Mouse (Mus musculus): Measurements from ENCODE around the gene Klhl13. TPM values are rescaled to one million over a fixed set of nuclear protein-coding genes. Genes with fewer than 3 reads are reported as not detected.

The Klhl13 gene
- polyA plus RNA-seq, 1 experiment from 2014 or later: 6.5 TPM

GRCm38 (mm10) chrX:23284530-23285441, 80.1 kb downstream of the Klhl13 start:
- Histone ChIP-seq H3K4me2 (no peak overlapping the region), H3K4me3 (replicated peaks) (no peak overlapping the region), H3K9me3 (replicated peaks) (no peaks in the 10 kb centered on the region), H3K4me1 (replicated peaks) (no peaks in the 10 kb centered on the region), H3K27ac (no peak overlapping the region), H3K27me3 (no peaks in the 10 kb centered on the region), H3K36me3 (no peaks in the 10 kb centered on the region), H3K9ac (no peak overlapping the region)
- no peak for DNase-seq
- 55% methylated on average over 11 of the region's 11 CpGs for WGBS (ENCODE audit: insufficient replicate concordance)
- no peak for ATAC-seq (ENCODE audit: low read depth)

DNA sequence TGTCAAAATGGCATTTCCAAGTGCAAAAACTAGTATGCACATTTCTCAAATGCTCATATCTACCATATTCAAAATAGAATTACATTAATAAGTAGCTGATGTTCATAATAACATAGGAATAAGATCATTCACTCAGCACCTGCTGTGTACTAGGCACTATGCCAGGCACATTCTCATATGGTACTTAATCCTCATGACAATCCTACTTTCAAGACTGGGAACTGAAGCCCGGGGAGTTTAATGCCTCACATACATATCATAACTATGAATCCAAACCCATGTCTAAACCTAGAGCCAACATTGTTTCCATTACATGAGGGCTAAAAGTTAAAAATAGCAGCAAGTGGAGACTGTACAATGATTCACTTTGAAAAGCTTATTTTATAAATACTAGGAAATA, 97.3 kb downstream of the Klhl13 start:
- Histone ChIP-seq H3K4me1 (replicated peaks) (no peaks in the 10 kb centered on the region), H3K9ac (no peak overlapping the region), H3K36me3 (no peaks in the 10 kb centered on the region), H3K4me3 (replicated peaks) (no peak overlapping the region), H3K9me3 (replicated peaks) (no peaks in the 10 kb centered on the region), H3K4me2 (no peak overlapping the region), H3K27me3 (no peaks in the 10 kb centered on the region), H3K27ac (no peak overlapping the region)
- whole genome bisulfite sequencing (ENCODE audit: insufficient replicate concordance): 73% methylated on average over 1 of the region's 1 CpGs
- ATAC-seq (ENCODE audit: low read depth) (no peak), DNase-seq (no peak)

GRCm38 (mm10) chrX:23248752-23249151, 116.1 kb downstream of the Klhl13 start:
- H3K27me3 ChIP-seq: no peaks in the 10 kb centered on the region
- DNase-seq (no peak), ATAC-seq (ENCODE audit: low read depth) (no peak)
- no peaks in the 10 kb centered on the region for H3K9me3 ChIP-seq (replicated peaks)
- H3K9ac ChIP-seq: no peak overlapping the region
- no peak overlapping the region for H3K4me3 ChIP-seq (replicated peaks)
- no peak overlapping the region for H3K4me2 ChIP-seq
- no peaks in the 10 kb centered on the region for H3K36me3 ChIP-seq
- no peak overlapping the region for H3K27ac ChIP-seq
- no peaks in the 10 kb centered on the region for H3K4me1 ChIP-seq (replicated peaks)
